Mouse (Mus musculus): ENCODE results near the gene Gp2.
A peak's percentile ranks its signal among the peaks of the same experiment; 100 is the strongest.

The Gp2 gene

GRCm38 (mm10) chr7:119459185-119459584, at the start of gene Gp2:
Gene Gp2, minus strand, starts transcription at chr7:119459285.
- no peak for DNase-seq (ENCODE audit: low spot score in 2 of 2)

- no peak for DNase-seq (ENCODE audit: low spot score in 2 of 2)
Observed at GRCm38 (mm10) chr7:119490041-119490780, 31.1 kb upstream of the Gp2 start.

DNA sequence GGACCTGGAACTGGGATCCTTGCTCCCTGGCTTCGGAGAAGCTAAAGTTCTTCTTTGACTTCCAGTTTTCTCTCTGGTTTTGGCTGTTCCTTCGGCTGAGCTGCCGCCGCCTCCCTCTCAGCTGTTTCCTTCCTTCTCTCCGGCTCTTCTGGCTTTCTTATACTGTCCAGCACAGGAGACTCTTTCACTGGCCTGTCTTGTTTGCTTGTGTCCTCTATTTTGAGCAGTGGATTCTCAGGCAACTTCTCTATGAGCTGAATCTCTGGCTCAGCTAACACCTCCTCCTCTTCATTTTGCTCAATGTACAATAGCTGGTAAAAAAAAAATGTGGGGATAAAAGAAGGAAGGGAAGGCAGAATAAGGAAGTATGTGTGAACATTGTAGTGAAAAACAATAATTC, 27.6 kb upstream of the Gp2 start:
- DNase-seq (ENCODE audit: low spot score in 2 of 2), result no peak

- DNase-seq (ENCODE audit: low spot score in 2 of 2), result no peak
Observed at GRCm38 (mm10) chr7:119484154-119484553, 25.1 kb upstream of the Gp2 start.

- DNase-seq (ENCODE audit: low spot score in 2 of 2), result no peak
Observed at GRCm38 (mm10) chr7:119479256-119479655, 20.2 kb upstream of the Gp2 start, which contains the start of gene Umod. Gene Umod, minus strand, starts transcription at chr7:119479282.

DNA sequence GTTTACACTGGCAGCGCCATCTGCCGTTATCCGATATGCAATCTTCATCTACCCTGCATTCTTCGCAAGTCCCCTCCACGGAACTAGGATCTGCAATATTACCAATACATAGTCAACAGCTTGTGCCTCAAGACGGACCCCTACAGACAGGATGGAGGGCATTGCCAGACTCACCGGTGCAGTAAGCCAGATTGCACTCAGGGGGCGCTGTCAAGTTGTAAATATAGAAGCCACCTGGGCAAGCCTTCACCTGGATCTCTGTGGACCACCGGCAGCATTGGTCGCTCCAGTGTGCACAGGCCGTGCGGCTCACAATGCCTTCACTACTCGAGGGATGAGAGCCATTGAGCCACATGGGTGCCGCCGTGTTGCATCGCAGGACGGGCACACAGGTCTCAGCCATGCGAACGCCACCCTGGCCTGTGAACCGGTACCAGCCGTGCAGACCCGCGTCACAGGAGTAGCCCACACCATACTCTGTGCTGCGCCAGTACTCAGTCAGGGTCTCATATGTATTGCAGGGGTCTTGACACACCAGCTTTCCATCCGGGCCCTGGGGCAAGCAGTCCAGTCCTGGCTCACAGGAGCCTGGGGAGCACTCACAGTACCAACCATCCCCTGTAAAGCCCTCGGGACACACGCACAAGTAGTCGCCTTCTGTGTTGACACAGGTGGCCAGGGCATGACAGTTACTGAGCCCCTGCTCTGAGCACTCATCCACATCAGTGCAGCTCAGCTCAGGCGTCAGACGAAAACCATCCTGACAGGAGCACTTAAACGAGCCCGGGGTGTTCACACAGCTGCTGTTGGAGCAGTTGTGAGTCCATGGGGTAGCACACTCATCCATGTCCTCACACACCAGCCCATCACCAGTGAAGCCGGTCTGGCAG, 17.7 kb upstream of the Gp2 start:
- no peak for DNase-seq (ENCODE audit: low spot score in 2 of 2)

GRCm38 (mm10) chr7:119454192-119454591, 4.9 kb downstream of the Gp2 start:
- DNase-seq (ENCODE audit: low spot score in 2 of 2), result no peak

DNA sequence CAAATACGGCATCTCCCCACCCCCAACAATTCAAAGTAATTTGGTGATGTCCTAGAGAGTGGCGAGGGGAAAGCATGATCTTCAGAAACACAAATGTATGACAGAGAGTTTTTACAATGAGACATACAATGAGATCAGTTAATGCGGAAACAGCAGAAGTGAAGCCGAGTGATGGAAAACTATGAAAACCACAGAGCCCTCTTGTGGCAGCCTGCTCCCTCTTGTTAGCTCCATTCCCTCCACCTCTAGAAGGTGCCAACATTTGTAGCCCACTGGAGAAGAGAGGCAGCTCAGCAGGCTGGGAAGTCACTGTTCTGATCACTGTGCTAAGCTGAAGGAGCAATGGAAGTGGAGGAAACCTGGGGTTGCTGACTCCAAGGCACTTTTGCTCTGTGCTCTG, 15.2 kb downstream of the Gp2 start:
- peak in 1 of 2 experiments; percentile 20 for DNase-seq (ENCODE audit: low spot score in 2 of 2)

GRCm38 (mm10) chr7:119441938-119442337, 17.1 kb downstream of the Gp2 start:
- DNase-seq (ENCODE audit: low spot score in 2 of 2), result no peak

DNA sequence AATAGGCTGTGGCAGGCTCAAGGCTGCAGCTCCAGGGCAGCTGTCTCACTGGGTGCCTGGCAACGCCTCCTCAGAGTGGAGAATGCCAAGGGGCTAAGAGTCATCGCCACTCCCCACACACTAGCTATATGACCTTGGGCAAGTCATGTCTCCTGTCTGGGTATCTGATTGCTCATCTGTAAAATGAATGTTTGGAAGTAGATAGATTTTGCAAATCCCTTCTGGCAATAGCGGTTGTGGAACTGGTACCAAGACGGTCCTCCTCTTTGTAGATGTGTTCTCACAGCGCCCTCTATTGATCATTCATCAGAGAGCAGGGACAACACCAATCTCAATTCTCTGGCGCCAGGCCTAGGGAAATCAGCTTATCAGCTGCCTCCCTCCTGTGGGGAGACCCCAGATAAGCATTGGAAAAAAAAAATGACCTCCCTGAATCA, 31.9 kb downstream of the Gp2 start:
- DNase-seq (ENCODE audit: low spot score in 2 of 2), result peak; percentile 29 to 63

- peak; percentile 4 to 6 for DNase-seq (ENCODE audit: low spot score in 2 of 2)
Observed at GRCm38 (mm10) chr7:119420730-119421129, 38.4 kb downstream of the Gp2 start.

DNA sequence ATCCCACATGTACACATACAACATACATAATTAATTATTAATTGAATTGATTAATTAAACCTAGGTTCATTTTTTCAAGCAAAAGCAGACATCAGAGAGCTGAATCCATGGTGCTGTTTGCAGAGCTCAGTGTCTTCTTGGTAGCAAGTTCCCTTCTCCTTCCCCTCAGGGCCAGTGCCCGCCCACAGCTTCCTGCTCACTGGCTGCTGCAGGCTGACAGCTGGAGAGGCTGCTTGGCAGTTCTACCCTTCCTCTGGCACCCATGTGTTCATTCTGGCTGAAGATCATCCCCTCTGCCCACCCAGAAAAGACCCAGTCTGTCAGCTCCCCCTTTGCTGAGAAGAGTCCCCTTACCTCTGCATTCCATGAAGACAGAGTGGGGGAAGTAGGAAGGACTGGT, 40.6 kb downstream of the Gp2 start:
- no peak for DNase-seq (ENCODE audit: low spot score in 2 of 2)

GRCm38 (mm10) chr7:119394050-119394732, 64.9 kb downstream of the Gp2 start:
- no peak for DNase-seq (ENCODE audit: low spot score in 2 of 2)
